Mouse (Mus musculus) midbrain, embryonic 15.5 days (tissue): ENCODE data around the gene Grik2. TPM values are rescaled to one million over a fixed set of nuclear protein-coding genes. Genes with fewer than 3 reads are reported as not detected.
"Not testable (repeated sequence)": the region's sequence is repeated elsewhere in the genome, so short reads cannot be mapped to it uniquely, and the experiment has no call there.

ENCODE experiments used
- ATAC-seq: fragments of 200-750 bp; cut with Nextera tagmentation; replicated peaks from 2 replicates; pipeline ENCODE4 v1.8.0; 2017; ENCODE audit warnings: moderate TSS enrichment
- H3K27ac ChIP-seq: fragments of 300-500 bp; sonication (generic); 2 replicates; pipeline ENCODE4 v1.5.1; 2015; ENCODE audit warnings: mild to moderate bottlenecking, inconsistent platforms
- H3K27me3 ChIP-seq: fragments of 300-500 bp; sonication (generic); replicated peaks from 2 replicates; pipeline ENCODE4 v1.6.1; 2015; ENCODE audit warnings: inconsistent platforms
- H3K36me3 ChIP-seq: fragments of 300-500 bp; sonication (generic); replicated peaks from 2 replicates; pipeline ENCODE4 v1.6.1; 2015; ENCODE audit warnings: inconsistent platforms
- H3K4me1 ChIP-seq: fragments of 300-500 bp; sonication (generic); 2 replicates; pipeline ENCODE4 v1.6.1; 2015; ENCODE audit warnings: inconsistent platforms
- H3K4me2 ChIP-seq: fragments of 300-500 bp; sonication (generic); 2 replicates; pipeline ENCODE4 v1.6.1; 2015; ENCODE audit warnings: inconsistent platforms, mild to moderate bottlenecking, moderate library complexity
- H3K4me3 ChIP-seq: fragments of 300-500 bp; sonication (generic); 2 replicates; pipeline ENCODE4 v1.5.1; 2015; ENCODE audit warnings: mild to moderate bottlenecking, inconsistent platforms
- H3K9ac ChIP-seq: fragments of 300-500 bp; sonication (generic); 2 replicates; pipeline ENCODE4 v1.6.1; 2015; ENCODE audit warnings: mild to moderate bottlenecking, inconsistent platforms
- H3K9me3 ChIP-seq: fragments of 300-500 bp; sonication (generic); 2 replicates; pipeline ENCODE4 v1.6.1; 2016; ENCODE audit warnings: inconsistent platforms
- WGBS: fragments of 180-500 bp; shearing (Covaris S2); methylation state at CpG from one replicate; pipeline ENCODE4 v1.1.7; 2015; ENCODE audit warnings: mixed read lengths; 5-methylcytosine and 5-hydroxymethylcytosine counted together
- polyA plus RNA-seq: library from polyadenylated mRNA; unstranded; fragments of >200 nt; fragmentation: Nextera tagmentation; extraction: Ambion mirVana; gene quantifications from 2 replicates; pipeline ENCODE4 v1.2.1, GENCODE M21; 2015

Gene Grik2
- polyA plus RNA-seq, 1 experiment from 2014 or later = 35.2 TPM

DNA sequence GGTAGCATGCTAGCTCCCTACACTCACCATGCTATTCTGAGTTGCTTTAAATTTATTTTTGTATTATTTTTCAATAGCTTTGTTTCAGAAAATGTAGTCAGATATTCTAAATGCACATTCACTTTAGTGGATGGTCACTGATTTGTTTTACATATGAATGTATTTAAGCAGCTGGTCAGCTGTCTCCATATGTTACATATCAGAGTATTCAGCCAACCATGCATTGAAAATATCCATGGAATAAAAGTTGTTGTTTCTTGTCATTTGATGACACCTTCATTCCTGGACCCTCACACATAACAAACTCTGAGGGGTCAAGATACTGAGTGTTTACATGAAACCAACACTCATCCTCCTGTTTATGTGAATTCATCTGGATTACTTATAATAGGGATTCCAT, 551.7 kb downstream of the Grik2 start:
- not testable (repeated sequence) for H3K27me3 ChIP-seq, H3K4me3 ChIP-seq, H3K27ac ChIP-seq, H3K9me3 ChIP-seq, H3K9ac ChIP-seq, H3K4me2 ChIP-seq, H3K36me3 ChIP-seq, H3K4me1 ChIP-seq, ATAC-seq

DNA sequence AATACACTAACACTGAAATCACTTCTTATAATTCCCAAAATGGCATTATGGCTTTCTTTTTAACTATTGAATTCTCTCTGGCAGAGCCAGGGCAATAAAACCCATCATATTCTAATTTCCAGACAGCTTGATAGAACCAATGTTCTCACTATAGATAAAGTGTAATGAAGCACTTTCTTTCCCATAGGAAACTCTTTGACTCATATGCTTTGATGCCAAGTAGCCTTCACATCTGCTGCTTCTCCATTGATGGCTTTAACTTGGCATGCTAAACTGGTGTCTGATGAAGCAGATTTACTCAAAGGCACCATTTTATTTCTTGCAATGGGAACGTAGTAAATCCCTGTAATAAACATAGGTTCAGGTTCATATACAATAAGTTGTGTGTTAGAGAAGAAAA, 568.5 kb downstream of the Grik2 start:
- no peak overlapping the region for H3K27ac ChIP-seq
- no peak for ATAC-seq
- WGBS = 54% methylated on average over 1 of the region's 1 CpGs

DNA sequence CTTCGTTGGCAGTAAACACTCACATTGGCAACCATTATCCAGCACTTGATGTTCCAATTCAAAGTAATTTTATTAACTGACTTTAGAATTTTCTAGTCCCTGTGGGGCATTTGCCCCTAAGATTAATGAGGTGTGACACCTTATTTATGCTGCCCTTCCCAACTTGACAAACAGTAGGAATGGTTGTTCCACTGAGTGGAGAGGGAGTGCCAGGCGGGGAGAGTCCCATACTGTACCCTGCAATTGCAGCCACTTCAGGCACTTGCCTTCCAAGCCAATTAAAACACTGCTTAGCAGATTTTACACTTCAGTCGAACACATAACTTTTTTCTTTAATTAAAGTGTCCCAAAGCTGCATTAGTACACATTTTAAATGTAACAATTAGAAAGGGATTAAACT, 568.9 kb downstream of the Grik2 start:
- no peaks in the 10 kb centered on the region for H3K4me1 ChIP-seq
- ATAC-seq = no peak
- no peak overlapping the region for H3K4me3 ChIP-seq
- WGBS = 66% methylated on average over 3 of the region's 3 CpGs
- H3K9ac ChIP-seq = no peak overlapping the region
- H3K27me3 ChIP-seq = no peaks in the 10 kb centered on the region
- no peak overlapping the region for H3K27ac ChIP-seq
- H3K36me3 ChIP-seq = no peaks in the 10 kb centered on the region
- no peak overlapping the region for H3K4me2 ChIP-seq
- H3K9me3 ChIP-seq = no peaks in the 10 kb centered on the region

More for the DNA sequence above, 568.5 kb downstream of the Grik2 start:
- H3K36me3 ChIP-seq = no peaks in the 10 kb centered on the region
- no peaks in the 10 kb centered on the region for H3K4me1 ChIP-seq
- H3K9ac ChIP-seq = no peak overlapping the region
- no peaks in the 10 kb centered on the region for H3K27me3 ChIP-seq
- no peak overlapping the region for H3K4me2 ChIP-seq
- H3K4me3 ChIP-seq = no peak overlapping the region
- no peaks in the 10 kb centered on the region for H3K9me3 ChIP-seq

DNA sequence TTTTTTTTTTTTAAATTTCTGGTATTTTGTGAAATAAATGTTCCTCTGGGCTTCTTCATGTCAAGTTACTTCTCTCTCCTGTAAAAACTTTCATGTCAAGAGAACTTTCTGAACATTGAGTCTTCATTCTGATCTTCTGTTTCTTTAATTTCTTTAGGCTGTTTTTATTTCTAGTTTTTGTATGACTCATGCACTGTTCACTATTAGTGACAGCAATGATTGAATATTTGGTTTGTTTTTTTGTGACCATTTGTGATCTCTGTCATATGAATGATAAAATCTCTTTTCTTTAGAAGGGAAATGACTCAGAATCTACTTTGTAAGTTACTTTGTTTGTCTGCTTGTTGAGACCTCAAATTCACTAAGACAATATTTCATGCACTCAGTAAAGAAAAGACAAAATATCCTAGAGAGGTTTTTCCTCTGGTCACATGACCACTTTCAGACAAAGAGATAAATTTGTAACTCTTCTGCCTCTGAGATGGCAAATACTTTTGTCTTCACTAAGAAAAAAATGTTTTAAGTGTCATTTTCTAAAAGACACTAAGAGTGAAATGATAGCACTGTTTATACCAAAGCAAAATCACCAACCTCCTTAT, 596.7 kb downstream of the Grik2 start:
- Histone ChIP-seq H3K9me3 (no peaks in the 10 kb centered on the region), H3K36me3 (no peaks in the 10 kb centered on the region), H3K4me2 (no peak overlapping the region), H3K27me3 (no peaks in the 10 kb centered on the region), H3K27ac (no peak overlapping the region), H3K4me1 (no peaks in the 10 kb centered on the region), H3K4me3 (no peak overlapping the region), H3K9ac (no peak overlapping the region)
- ATAC-seq = no peak

DNA sequence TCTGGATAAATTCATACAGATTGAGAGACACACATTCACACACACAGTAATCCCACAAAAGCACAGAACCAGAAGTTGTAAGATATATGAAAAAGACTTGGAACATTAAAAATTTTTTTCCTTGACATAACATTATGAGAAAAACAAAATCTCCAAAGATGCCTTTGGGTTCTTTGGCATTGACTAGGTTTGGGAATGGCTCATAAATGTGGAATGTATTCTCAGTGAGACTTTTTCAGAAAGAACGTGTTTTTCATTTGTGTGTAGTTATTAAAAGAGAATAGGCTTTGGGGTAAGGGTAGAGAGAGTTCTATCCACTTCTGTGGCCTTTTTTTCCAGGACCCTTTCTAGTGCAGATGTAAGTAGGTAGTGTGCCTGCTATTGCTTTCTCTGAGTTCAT, 597.3 kb downstream of the Grik2 start:
- H3K4me2 ChIP-seq = no peak overlapping the region
- no peak overlapping the region for H3K27ac ChIP-seq
- H3K9me3 ChIP-seq = no peaks in the 10 kb centered on the region
- no peaks in the 10 kb centered on the region for H3K36me3 ChIP-seq
- H3K4me3 ChIP-seq = no peak overlapping the region
- no peak for ATAC-seq
- WGBS = 95% methylated on average over 1 of the region's 1 CpGs
- H3K9ac ChIP-seq = no peak overlapping the region
- H3K27me3 ChIP-seq = no peaks in the 10 kb centered on the region
- no peaks in the 10 kb centered on the region for H3K4me1 ChIP-seq

DNA sequence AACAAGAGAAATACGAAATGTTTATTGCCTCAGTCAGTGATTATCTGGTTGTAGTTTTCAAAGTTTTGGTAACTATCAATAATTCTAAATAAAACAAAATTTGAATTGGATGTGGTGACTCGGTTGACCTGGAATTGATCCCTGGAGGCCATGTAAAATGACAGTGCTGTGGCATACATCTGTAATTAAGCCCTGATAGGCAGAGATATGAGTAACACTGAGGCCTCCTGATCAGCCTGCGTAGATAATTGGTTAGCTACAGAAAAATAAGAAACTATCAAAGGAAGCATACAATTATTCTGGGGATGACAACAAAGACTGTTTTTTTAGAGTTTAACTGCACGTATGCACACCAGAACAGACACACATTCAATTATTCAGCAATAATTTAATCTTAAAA, 634.4 kb downstream of the Grik2 start:
- no peak overlapping the region for H3K9ac ChIP-seq
- H3K36me3 ChIP-seq = no peaks in the 10 kb centered on the region
- no peak overlapping the region for H3K27ac ChIP-seq
- no peaks in the 10 kb centered on the region for H3K9me3 ChIP-seq
- H3K4me1 ChIP-seq = no peaks in the 10 kb centered on the region
- no peak overlapping the region for H3K4me3 ChIP-seq
- H3K4me2 ChIP-seq = no peak overlapping the region
- 69% methylated on average over 4 of the region's 4 CpGs for WGBS
- H3K27me3 ChIP-seq = no peaks in the 10 kb centered on the region
- ATAC-seq = no peak

DNA sequence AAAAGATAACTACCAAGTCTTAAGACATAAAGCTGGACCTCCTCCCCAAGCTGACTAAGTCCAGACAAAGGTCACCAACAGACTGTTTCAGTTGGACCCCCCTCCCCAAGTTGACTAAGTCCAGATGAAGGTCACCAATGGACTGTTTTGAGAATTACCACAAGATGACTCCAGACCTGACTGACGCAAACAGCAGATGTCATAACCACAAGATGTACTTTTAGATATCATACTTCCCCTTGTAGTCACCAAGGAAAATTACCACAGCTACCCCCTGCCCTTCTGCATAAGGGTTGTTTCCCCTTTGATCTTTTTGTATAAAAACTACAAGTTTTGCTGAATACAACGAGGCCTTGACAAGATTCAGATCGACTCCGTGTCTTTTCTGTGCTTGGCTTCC, 637.1 kb downstream of the Grik2 start:
- 94% methylated on average over 4 of the region's 4 CpGs for WGBS
- not testable (repeated sequence) for H3K9me3 ChIP-seq, H3K27me3 ChIP-seq, H3K4me3 ChIP-seq, H3K36me3 ChIP-seq, H3K27ac ChIP-seq, H3K9ac ChIP-seq, H3K4me2 ChIP-seq, H3K4me1 ChIP-seq, ATAC-seq

DNA sequence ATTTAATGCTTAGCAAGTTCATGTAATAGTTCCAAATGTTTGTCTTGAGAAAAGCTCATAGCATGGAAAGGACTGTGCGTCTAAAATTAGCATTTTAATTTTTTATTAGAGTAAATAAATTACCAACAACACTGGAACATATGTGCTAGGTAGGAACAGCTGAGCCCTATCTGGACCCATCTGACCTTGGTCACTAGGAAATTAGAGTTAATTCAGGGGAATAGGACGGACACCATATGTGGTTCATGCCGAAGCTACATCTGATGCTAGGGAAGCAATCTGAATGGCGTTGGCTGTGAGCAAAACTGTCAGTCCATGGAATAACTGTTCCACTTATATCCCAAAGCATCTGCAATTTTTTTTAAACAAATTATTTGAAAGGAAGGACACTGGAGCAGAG, 638.9 kb downstream of the Grik2 start:
- Histone ChIP-seq H3K4me1 (no peaks in the 10 kb centered on the region), H3K4me3 (no peak overlapping the region), H3K9me3 (no peaks in the 10 kb centered on the region), H3K27ac (no peak overlapping the region), H3K36me3 (no peaks in the 10 kb centered on the region), H3K4me2 (no peak overlapping the region), H3K9ac (no peak overlapping the region), H3K27me3 (no peaks in the 10 kb centered on the region)
- ATAC-seq = no peak
- WGBS = 77% methylated on average over 4 of the region's 4 CpGs

DNA sequence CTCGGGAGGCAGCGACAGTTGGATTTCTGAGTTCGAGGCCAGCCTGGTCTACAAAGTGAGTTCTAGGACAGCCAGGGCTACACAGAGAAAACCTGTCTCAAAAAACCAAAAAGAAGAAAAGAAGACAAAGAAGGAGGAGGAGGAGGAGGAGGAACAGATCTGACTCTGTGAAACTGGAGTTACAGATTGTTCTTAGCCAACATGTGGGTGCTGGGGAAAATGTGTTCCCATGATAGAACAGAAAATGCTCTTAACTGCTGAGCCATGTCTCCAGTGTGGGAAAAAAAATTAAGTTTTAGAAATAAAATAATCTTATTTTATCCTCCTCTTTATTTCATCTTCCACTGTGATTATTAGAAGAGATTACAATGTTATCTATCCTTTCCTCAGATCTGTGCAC, 645.9 kb downstream of the Grik2 start:
- Histone ChIP-seq H3K27ac (no peak overlapping the region), H3K36me3 (no peaks in the 10 kb centered on the region), H3K27me3 (no peaks in the 10 kb centered on the region), H3K9me3 (no peaks in the 10 kb centered on the region), H3K9ac (no peak overlapping the region), H3K4me2 (no peak overlapping the region), H3K4me3 (no peak overlapping the region), H3K4me1 (no peaks in the 10 kb centered on the region)
- no peak for ATAC-seq
- 88% methylated on average over 3 of the region's 3 CpGs for WGBS

DNA sequence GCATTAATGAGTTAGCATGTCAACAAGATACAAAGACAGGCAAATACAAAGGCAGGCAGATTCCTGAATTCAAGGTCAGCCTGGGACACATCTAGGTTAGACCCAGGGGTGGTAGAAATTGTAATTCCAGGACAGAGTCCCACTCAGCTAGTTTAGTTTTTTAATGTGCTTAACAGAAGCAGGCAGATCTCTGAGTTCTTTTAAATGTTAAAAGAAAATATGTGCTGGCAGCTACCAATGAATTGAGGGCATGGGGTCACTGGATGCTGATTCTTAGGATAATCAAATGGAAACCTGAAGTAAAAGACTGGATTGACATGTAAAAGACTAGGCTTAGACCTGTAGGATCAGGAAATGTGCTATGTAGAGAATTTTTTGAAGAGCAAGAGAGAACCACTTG, 651.8 kb downstream of the Grik2 start:
- no peak for ATAC-seq
- no peaks in the 10 kb centered on the region for H3K27me3 ChIP-seq

DNA sequence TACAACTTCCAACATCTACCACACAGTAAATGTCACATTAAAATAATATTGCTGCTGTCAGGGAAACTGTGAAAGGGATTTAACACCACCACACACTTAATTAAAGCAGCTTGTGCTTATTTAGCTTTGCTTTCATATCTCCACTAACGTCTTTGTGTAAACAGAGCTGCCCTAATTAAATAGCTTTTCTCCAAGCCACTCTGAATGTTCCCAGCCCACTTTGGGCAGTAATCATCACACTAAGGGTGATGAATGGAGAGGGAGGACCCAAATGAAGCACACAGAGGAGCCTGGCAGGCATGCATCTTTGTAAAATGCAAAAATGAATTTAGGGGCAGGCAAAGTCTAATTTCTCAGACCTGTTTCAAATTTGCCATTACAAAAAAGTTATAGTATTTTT, 657.3 kb downstream of the Grik2 start:
- no peak for ATAC-seq
- no peak overlapping the region for H3K9ac ChIP-seq
- H3K4me3 ChIP-seq = no peak overlapping the region
- no peaks in the 10 kb centered on the region for H3K9me3 ChIP-seq
- H3K4me1 ChIP-seq = no peaks in the 10 kb centered on the region
- H3K4me2 ChIP-seq = no peak overlapping the region
- no peaks in the 10 kb centered on the region for H3K36me3 ChIP-seq
- H3K27ac ChIP-seq = no peak overlapping the region
- WGBS = 14% methylated on average over 1 of the region's 1 CpGs
- no peaks in the 10 kb centered on the region for H3K27me3 ChIP-seq

More for the DNA sequence above, 651.8 kb downstream of the Grik2 start:
- Histone ChIP-seq H3K27ac (no peak overlapping the region), H3K9ac (no peak overlapping the region), H3K4me3 (no peak overlapping the region), H3K36me3 (no peaks in the 10 kb centered on the region), H3K4me2 (no peak overlapping the region), H3K4me1 (no peaks in the 10 kb centered on the region), H3K9me3 (no peaks in the 10 kb centered on the region)

DNA sequence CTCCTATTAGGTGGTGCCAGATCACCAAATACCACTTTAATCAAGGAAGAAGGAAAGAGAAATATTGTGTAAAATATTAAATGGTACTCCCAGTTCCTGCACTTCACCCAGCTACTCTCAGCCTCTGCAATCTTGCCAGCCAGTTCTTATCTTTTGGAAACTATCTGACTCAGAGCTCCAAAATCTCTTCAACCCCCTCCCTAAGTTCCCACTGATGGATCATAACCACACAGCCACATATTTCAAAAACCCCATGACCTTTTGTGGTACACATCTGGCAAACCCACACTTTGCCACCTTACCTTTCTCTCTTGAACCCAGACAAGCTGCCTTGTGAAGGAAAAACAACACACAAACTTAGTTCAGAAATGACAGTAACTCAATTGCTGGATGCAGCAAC, 738.2 kb downstream of the Grik2 start:
- no peak overlapping the region for H3K4me3 ChIP-seq
- H3K9ac ChIP-seq = no peak overlapping the region
- no peak overlapping the region for H3K27ac ChIP-seq
- H3K27me3 ChIP-seq = no peaks in the 10 kb centered on the region
- no peaks in the 10 kb centered on the region for H3K9me3 ChIP-seq
- no peak for ATAC-seq
- H3K4me1 ChIP-seq = no peaks in the 10 kb centered on the region
- no peak overlapping the region for H3K4me2 ChIP-seq
- no peaks in the 10 kb centered on the region for H3K36me3 ChIP-seq

DNA sequence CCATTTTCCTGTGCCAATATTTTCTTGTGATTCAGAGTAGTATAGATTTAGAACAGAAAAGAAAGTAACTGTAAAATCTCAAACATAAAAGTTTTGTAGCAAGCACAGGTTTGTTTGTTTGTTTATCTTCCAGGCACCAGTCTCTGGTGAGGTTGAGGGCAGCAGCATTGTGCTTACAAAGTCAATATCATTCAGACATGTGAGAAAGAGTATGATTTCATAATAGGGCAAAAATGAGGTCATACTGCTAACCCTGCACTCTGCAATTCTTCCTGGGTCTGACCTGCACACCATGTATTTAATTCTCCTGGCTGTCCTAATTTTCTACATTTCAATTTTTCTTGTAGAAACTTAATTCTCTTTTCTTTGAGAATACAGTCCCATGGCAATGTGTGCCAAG, 739.2 kb downstream of the Grik2 start:
- ATAC-seq = no peak
- Histone ChIP-seq H3K9ac (no peak overlapping the region), H3K4me2 (no peak overlapping the region), H3K4me3 (no peak overlapping the region), H3K27me3 (no peaks in the 10 kb centered on the region), H3K36me3 (no peaks in the 10 kb centered on the region), H3K4me1 (no peaks in the 10 kb centered on the region), H3K27ac (no peak overlapping the region), H3K9me3 (no peaks in the 10 kb centered on the region)
